Mouse (Mus musculus) thymus, adult 2 months (tissue): ENCODE data around the gene Ranbp1.

Experiments
- CTCF ChIP-seq: fragments of 200-500 bp; IDR thresholded peaks from 2 replicates; pipeline ENCODE4 v1.5.1; 2012; ENCODE audit warnings: mild to moderate bottlenecking, control low read depth, low read length, moderate library complexity, borderline replicate concordance; ENCODE audit not compliant: control insufficient read depth, poor library complexity, insufficient read depth; ENCODE audit errors: extremely low read depth
- POLR2A ChIP-seq: fragments of 200-500 bp; IDR thresholded peaks from 2 replicates; pipeline ENCODE4 v1.6.1; 2012; ENCODE audit warnings: mild to moderate bottlenecking, low read length, control low read depth, moderate library complexity; ENCODE audit not compliant: control insufficient read depth, poor library complexity, insufficient read depth; ENCODE audit errors: extremely low read depth

- no peak for TF ChIP-seq CTCF
- no peak for TF ChIP-seq POLR2A
Measured at GRCm38 (mm10) chr16:18227897-18228422, 20.6 kb downstream of the Ranbp1 start.
